Mouse (Mus musculus) midbrain, embryonic 11.5 days (tissue): ENCODE results near the gene Prss23. TPM values are rescaled to one million over a fixed set of nuclear protein-coding genes. Genes with fewer than 3 reads are reported as not detected.

Source experiments
- ATAC-seq: fragments of 200-750 bp; cut with Nextera tagmentation; 2 replicates; pipeline ENCODE4 v1.8.0; 2017; ENCODE audit warnings: moderate TSS enrichment, moderate library complexity; ENCODE audit not compliant: low FRiP score
- DNase-seq: peaks from one replicate; pipeline ENCODE4 v3.0.0; 2015; ENCODE audit warnings: low spot score; ENCODE audit errors: missing footprints
- H3K27ac ChIP-seq: fragments of 300-500 bp; sonication (generic); 2 replicates; pipeline ENCODE4 v1.5.1; 2014; ENCODE audit warnings: low read depth, low read length
- H3K27me3 ChIP-seq: fragments of 300-500 bp; sonication (generic); 2 replicates; pipeline ENCODE4 v1.6.1; 2014; ENCODE audit warnings: mild to moderate bottlenecking, low read length, moderate library complexity, mixed read lengths; ENCODE audit not compliant: control insufficient read depth, insufficient read depth
- H3K36me3 ChIP-seq: fragments of 300-500 bp; sonication (generic); 2 replicates; pipeline ENCODE4 v1.6.1; 2014; ENCODE audit warnings: mild to moderate bottlenecking, low read length, moderate library complexity, mixed read lengths; ENCODE audit not compliant: control insufficient read depth, insufficient read depth
- H3K4me1 ChIP-seq: fragments of 300-500 bp; sonication (generic); 2 replicates; pipeline ENCODE4 v1.6.1; 2014; ENCODE audit warnings: low read length; ENCODE audit not compliant: control insufficient read depth, insufficient read depth
- H3K4me2 ChIP-seq: fragments of 300-500 bp; sonication (generic); 2 replicates; pipeline ENCODE4 v1.6.1; 2014; ENCODE audit warnings: mild to moderate bottlenecking, moderate library complexity
- H3K4me3 ChIP-seq: fragments of 300-500 bp; sonication (generic); 2 replicates; pipeline ENCODE4 v1.5.1; 2014; ENCODE audit warnings: low read depth, low read length
- H3K9ac ChIP-seq: fragments of 300-500 bp; sonication (generic); 2 replicates; pipeline ENCODE4 v1.6.1; 2014; ENCODE audit warnings: low read length
- H3K9me3 ChIP-seq: fragments of 300-500 bp; sonication (generic); 2 replicates; pipeline ENCODE4 v1.6.1; 2016; ENCODE audit warnings: low read length; ENCODE audit not compliant: control insufficient read depth
- WGBS: fragments of 180-500 bp; shearing (Covaris S2); extraction: QIAGEN DNeasy Blood & Tissue Kit; methylation state at CpG from one replicate; pipeline ENCODE4 v1.1.7; 2014; 5-methylcytosine and 5-hydroxymethylcytosine counted together
- polyA plus RNA-seq: library from polyadenylated mRNA; unstranded; fragments of >200 nt; fragmentation: Nextera tagmentation; extraction: Ambion mirVana; gene quantifications from 2 replicates; pipeline ENCODE4 v1.2.1, GENCODE M21; 2014

Prss23 gene
- polyA plus RNA-seq, 1 experiment from 2014 or later: 34.9 TPM

- H3K27ac ChIP-seq: no peak overlapping the region
- peaks cover 6% of the 10 kb centered on the region; the same call in 1 of the 2 replicates for H3K4me1 ChIP-seq
These were observed 9.3 kb downstream of the Prss23 start for GRCm38 (mm10) chr7:89517460-89518390.

GRCm38 (mm10) chr7:89516551-89517459 lies 10.2 kb downstream of the Prss23 start:
- no peak for ATAC-seq
- H3K4me3 ChIP-seq: peak overlapping the region; percentile 70
- no peaks in the 10 kb centered on the region for H3K36me3 ChIP-seq
- peak overlapping the region; percentile 89 for H3K4me2 ChIP-seq
- peak overlapping the region; percentile 82 for H3K9ac ChIP-seq
- peaks cover 4% of the 10 kb centered on the region; the same call in 1 of the 2 replicates for H3K9me3 ChIP-seq
- no peak overlapping the region for H3K27ac ChIP-seq
- H3K4me1 ChIP-seq: peaks cover 6% of the 10 kb centered on the region; the same call in 1 of the 2 replicates
- DNase-seq: peak; percentile 96
- WGBS: 8% methylated on average over 32 of the region's 32 CpGs
- no peaks in the 10 kb centered on the region; the same call in none of the 2 replicates for H3K27me3 ChIP-seq

More at GRCm38 (mm10) chr7:89517460-89518390, 9.3 kb downstream of the Prss23 start:
- ATAC-seq: peak; percentile 92
- Histone ChIP-seq H3K4me2 (peak overlapping the region; percentile 89), H3K4me3 (peak overlapping the region; percentile 70), H3K9ac (peak overlapping the region; percentile 82), H3K36me3 (no peaks in the 10 kb centered on the region), H3K27me3 (no peaks in the 10 kb centered on the region; the same call in none of the 2 replicates), H3K9me3 (peaks cover 4% of the 10 kb centered on the region; the same call in 1 of the 2 replicates)
- DNase-seq: peak; percentile 96
- WGBS: under 1% methylated on average over 43 of the region's 61 CpGs

- no peak for DNase-seq
These were observed 15.0 kb downstream of the Prss23 start for GRCm38 (mm10) chr7:89511921-89512514.

GRCm38 (mm10) chr7:89508672-89509071 lies 18.3 kb downstream of the Prss23 start:
- DNase-seq: no peak
- Histone ChIP-seq H3K36me3 (no peaks in the 10 kb centered on the region), H3K27ac (no peak overlapping the region), H3K9me3 (no peaks in the 10 kb centered on the region), H3K4me1 (peaks cover 2% of the 10 kb centered on the region; the same call in 1 of the 2 replicates), H3K4me3 (no peak overlapping the region), H3K27me3 (no peaks in the 10 kb centered on the region), H3K4me2 (no peak overlapping the region), H3K9ac (no peak overlapping the region)
- ATAC-seq: no peak
- 37% methylated on average over 4 of the region's 4 CpGs for WGBS

More at GRCm38 (mm10) chr7:89511921-89512514, 15.0 kb downstream of the Prss23 start:
- Histone ChIP-seq H3K27ac (no peak overlapping the region), H3K9ac (no peak overlapping the region), H3K4me2 (no peak overlapping the region), H3K36me3 (no peaks in the 10 kb centered on the region), H3K27me3 (no peaks in the 10 kb centered on the region; the same call in 1 of the 2 replicates), H3K4me1 (peaks cover 5% of the 10 kb centered on the region; the same call in 1 of the 2 replicates), H3K9me3 (no peaks in the 10 kb centered on the region), H3K4me3 (no peak overlapping the region)
- WGBS: 41% methylated on average over 4 of the region's 4 CpGs
- ATAC-seq: no peak

- H3K36me3 ChIP-seq: no peaks in the 10 kb centered on the region
- peak overlapping the region; percentile 27; the same call in 1 of the 2 replicates for H3K4me2 ChIP-seq
- peak; percentile 95 for DNase-seq
- H3K4me1 ChIP-seq: peaks cover 2% of the 10 kb centered on the region; the same call in 1 of the 2 replicates
- H3K4me3 ChIP-seq: no peak overlapping the region
- no peak overlapping the region for H3K9ac ChIP-seq
- ATAC-seq: 0 out of 2 replicates have a peak, but pooled peaks have one; percentile 58
- 38% methylated on average over 17 of the region's 17 CpGs for WGBS
- no peaks in the 10 kb centered on the region for H3K27me3 ChIP-seq
- H3K9me3 ChIP-seq: no peaks in the 10 kb centered on the region
- no peak overlapping the region for H3K27ac ChIP-seq
These were observed 27.3 kb downstream of the Prss23 start for GRCm38 (mm10) chr7:89499516-89500307.

- Histone ChIP-seq H3K4me2 (no peak overlapping the region), H3K4me1 (no peaks in the 10 kb centered on the region), H3K9me3 (no peaks in the 10 kb centered on the region), H3K9ac (no peak overlapping the region), H3K27me3 (no peaks in the 10 kb centered on the region), H3K4me3 (no peak overlapping the region), H3K27ac (no peak overlapping the region), H3K36me3 (no peaks in the 10 kb centered on the region)
- no peak for ATAC-seq
- 71% methylated on average over 7 of the region's 7 CpGs for WGBS
- DNase-seq: no peak
These were observed 43.0 kb downstream of the Prss23 start for GRCm38 (mm10) chr7:89483769-89484568.

GRCm38 (mm10) chr7:89481723-89482122 lies 45.3 kb downstream of the Prss23 start:
- H3K4me3 ChIP-seq: no peak overlapping the region
- ATAC-seq (no peak), DNase-seq (no peak)
- no peak overlapping the region for H3K4me2 ChIP-seq
- H3K9ac ChIP-seq: no peak overlapping the region
- WGBS: 70% methylated on average over 3 of the region's 3 CpGs
- H3K27ac ChIP-seq: no peak overlapping the region
- no peaks in the 10 kb centered on the region for H3K36me3 ChIP-seq
- no peaks in the 10 kb centered on the region for H3K4me1 ChIP-seq
- H3K9me3 ChIP-seq: no peaks in the 10 kb centered on the region
- H3K27me3 ChIP-seq: no peaks in the 10 kb centered on the region
